Mouse (Mus musculus) neural tube, embryonic 14.5 days (tissue): ENCODE measurements at regions not wholly inside any gene's neighbourhood (a gene's known extent, or its start where the extent isn't known, plus 50 kb on each side); places are given as distances from the start of the nearest gene placed in this dataset.
A peak's percentile ranks its signal among the peaks of the same experiment; 100 is the strongest.

Source experiments
- ATAC-seq: fragments of 200-750 bp; cut with Nextera tagmentation; 2 replicates; pipeline ENCODE4 v1.8.0; 2017; ENCODE audit warnings: low read depth, mild to moderate bottlenecking, moderate TSS enrichment, moderate library complexity
- H3K27ac ChIP-seq: fragments of 300-500 bp; sonication (generic); 2 replicates; pipeline ENCODE4 v1.5.1; 2014; ENCODE audit warnings: low read depth, mild to moderate bottlenecking, control low read depth, low read length, moderate library complexity, mixed read lengths
- H3K27me3 ChIP-seq: fragments of 300-500 bp; sonication (generic); 2 replicates; pipeline ENCODE4 v1.6.1; 2014; ENCODE audit warnings: low read length; ENCODE audit not compliant: control insufficient read depth, insufficient read depth
- H3K36me3 ChIP-seq: fragments of 300-500 bp; sonication (generic); 2 replicates; pipeline ENCODE4 v1.6.1; 2014; ENCODE audit warnings: low read length, mixed read lengths; ENCODE audit not compliant: control insufficient read depth, insufficient read depth
- H3K4me1 ChIP-seq: fragments of 300-500 bp; sonication (generic); 2 replicates; pipeline ENCODE4 v1.6.1; 2014; ENCODE audit warnings: low read length; ENCODE audit not compliant: control insufficient read depth, insufficient read depth
- H3K4me2 ChIP-seq: fragments of 300-500 bp; sonication (generic); 2 replicates; pipeline ENCODE4 v1.6.1; 2014; ENCODE audit warnings: mild to moderate bottlenecking, low read depth, low read length, control low read depth
- H3K4me3 ChIP-seq: fragments of 300-500 bp; sonication (generic); 2 replicates; pipeline ENCODE4 v1.5.1; 2014; ENCODE audit warnings: low read depth, low read length, control low read depth, mixed read lengths
- H3K9ac ChIP-seq: fragments of 300-500 bp; sonication (generic); replicated peaks from 2 replicates; pipeline ENCODE4 v1.6.1; 2014; ENCODE audit warnings: low read depth, mild to moderate bottlenecking, control low read depth, low read length, mixed read lengths
- H3K9me3 ChIP-seq: fragments of 300-500 bp; sonication (generic); 2 replicates; pipeline ENCODE4 v1.6.1; 2016; ENCODE audit warnings: low read length; ENCODE audit not compliant: control insufficient read depth
- WGBS: fragments of 180-500 bp; shearing (Covaris S2); extraction: QIAGEN DNeasy Blood & Tissue Kit; methylation state at CpG from one replicate; pipeline ENCODE4 v1.1.7; 2014; 5-methylcytosine and 5-hydroxymethylcytosine counted together

GRCm38 (mm10) chr6:95372938-95373337 lies 51.0 kb downstream of the Gm10234 start:
- Histone ChIP-seq H3K9me3 (no peaks in the 10 kb centered on the region; the same call in 1 of the 2 replicates), H3K4me1 (peaks cover 5% of the 10 kb centered on the region; the same call in 1 of the 2 replicates), H3K9ac (no peak overlapping the region), H3K36me3 (no peaks in the 10 kb centered on the region), H3K27ac (no peak overlapping the region), H3K4me2 (no peak overlapping the region), H3K4me3 (no peak overlapping the region), H3K27me3 (no peaks in the 10 kb centered on the region)
- 84% methylated on average over 3 of the region's 3 CpGs for WGBS
- ATAC-seq: no peak

DNA sequence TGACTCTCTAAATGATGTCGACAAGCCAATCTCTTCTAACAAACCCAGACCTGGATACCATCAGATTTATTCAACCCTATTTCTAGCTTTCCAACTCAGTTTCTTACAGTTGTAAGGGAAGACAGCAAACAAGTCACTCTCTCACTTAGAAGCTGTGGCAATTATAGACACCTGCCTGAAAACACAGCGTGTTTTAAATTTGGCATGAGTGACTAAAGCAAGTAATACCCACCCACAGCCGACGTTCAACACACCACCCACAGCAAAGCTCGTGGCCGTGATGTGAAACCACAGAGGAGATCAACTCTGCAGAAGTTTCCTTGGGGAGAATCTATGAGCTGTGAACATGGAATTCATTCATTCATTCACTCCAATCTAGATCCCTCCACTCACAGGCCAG lies 52.4 kb downstream of the Gm10234 start:
- Histone ChIP-seq H3K4me2 (no peak overlapping the region), H3K9me3 (no peaks in the 10 kb centered on the region), H3K4me3 (no peak overlapping the region), H3K4me1 (peaks cover 5% of the 10 kb centered on the region; the same call in 1 of the 2 replicates), H3K9ac (no peak overlapping the region), H3K27ac (no peak overlapping the region), H3K36me3 (no peaks in the 10 kb centered on the region), H3K27me3 (no peaks in the 10 kb centered on the region)
- ATAC-seq: no peak
- WGBS: 95% methylated on average over 6 of the region's 6 CpGs

- ATAC-seq: peak; percentile 31
- WGBS: 32% methylated on average over 13 of the region's 13 CpGs
- H3K4me2 ChIP-seq: no peak overlapping the region
- no peaks in the 10 kb centered on the region for H3K36me3 ChIP-seq
- H3K4me1 ChIP-seq: peaks cover 5% of the 10 kb centered on the region; the same call in 1 of the 2 replicates
- no peak overlapping the region for H3K9ac ChIP-seq
- no peaks in the 10 kb centered on the region for H3K27me3 ChIP-seq
- H3K27ac ChIP-seq: peak overlapping the region; percentile 69
- no peaks in the 10 kb centered on the region for H3K9me3 ChIP-seq
- H3K4me3 ChIP-seq: no peak overlapping the region
Measured at GRCm38 (mm10) chr6:95377590-95378245, 55.8 kb downstream of the Gm10234 start.

DNA sequence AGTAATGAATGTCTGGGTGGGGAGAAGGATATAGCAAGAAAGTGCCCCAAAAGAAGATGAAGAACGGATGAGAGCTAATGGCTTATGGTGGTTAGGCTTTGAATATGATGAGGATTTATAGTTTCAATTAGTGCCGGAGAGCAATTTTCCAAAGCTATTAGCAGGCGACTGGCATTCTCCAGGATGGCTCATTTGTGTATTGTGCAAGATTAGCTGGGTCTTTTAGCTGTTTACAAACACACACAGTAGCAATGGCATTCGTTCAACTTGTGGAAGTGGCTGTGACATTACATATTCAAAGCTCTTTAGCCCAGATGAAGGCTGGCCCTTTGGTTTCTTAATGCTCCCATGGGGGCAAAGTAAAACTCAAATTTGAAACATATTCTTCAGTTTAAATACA lies 56.4 kb downstream of the Gm10234 start:
- WGBS: 27% methylated on average over 4 of the region's 4 CpGs
- Histone ChIP-seq H3K4me1 (peaks cover 5% of the 10 kb centered on the region; the same call in 1 of the 2 replicates), H3K4me2 (no peak overlapping the region), H3K27me3 (no peaks in the 10 kb centered on the region), H3K36me3 (no peaks in the 10 kb centered on the region), H3K9ac (no peak overlapping the region), H3K9me3 (no peaks in the 10 kb centered on the region), H3K4me3 (no peak overlapping the region), H3K27ac (peak overlapping the region; percentile 69; the same call in 1 of the 2 replicates)
- peak; percentile 84 for ATAC-seq
